Mouse (Mus musculus) c-Kit-positive CD71-positive TER-119-positive erythroid progenitor cells, embryonic 14.5 days (primary cell): Measurements from ENCODE around the gene Ssbp2.

Experiments
- DNase-seq: peaks from one replicate; pipeline ENCODE4 v3.0.0-alpha.2; 2013; ENCODE audit warnings: low spot score

Gene Ssbp2

GRCm38 (mm10) chr13:91461711-91462351 lies 1.7 kb downstream of the Ssbp2 start:
- no peak for DNase-seq

GRCm38 (mm10) chr13:91462395-91462794 lies 2.3 kb downstream of the Ssbp2 start:
- DNase-seq = peak; percentile 52

GRCm38 (mm10) chr13:91462893-91463481 lies 2.9 kb downstream of the Ssbp2 start:
- peak; percentile 44 for DNase-seq

GRCm38 (mm10) chr13:91465002-91465715 lies 5.1 kb downstream of the Ssbp2 start:
- peak; percentile 44 for DNase-seq

DNA sequence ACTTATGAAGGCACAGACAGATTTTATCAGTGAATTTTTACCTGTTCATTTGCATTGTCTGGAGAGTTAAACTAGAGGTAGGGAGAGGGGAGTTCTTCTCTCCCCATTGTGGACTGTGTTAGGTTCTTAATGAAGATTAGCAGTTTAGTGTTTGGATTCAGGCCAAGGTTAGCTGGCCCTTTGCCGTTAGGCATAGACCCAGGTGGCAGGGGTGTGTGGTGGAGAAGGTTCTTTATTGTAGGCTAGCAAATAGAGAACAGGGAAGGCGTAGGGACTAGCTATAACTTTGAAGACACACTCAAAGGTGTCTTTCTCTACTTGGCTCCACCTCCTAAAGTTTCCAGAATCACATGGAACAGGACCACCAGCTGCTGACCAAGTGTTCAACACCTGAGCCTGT lies 11.5 kb downstream of the Ssbp2 start:
- DNase-seq = no peak

- DNase-seq = no peak
These were observed 11.9 kb downstream of the Ssbp2 start for GRCm38 (mm10) chr13:91471980-91472379.

DNA sequence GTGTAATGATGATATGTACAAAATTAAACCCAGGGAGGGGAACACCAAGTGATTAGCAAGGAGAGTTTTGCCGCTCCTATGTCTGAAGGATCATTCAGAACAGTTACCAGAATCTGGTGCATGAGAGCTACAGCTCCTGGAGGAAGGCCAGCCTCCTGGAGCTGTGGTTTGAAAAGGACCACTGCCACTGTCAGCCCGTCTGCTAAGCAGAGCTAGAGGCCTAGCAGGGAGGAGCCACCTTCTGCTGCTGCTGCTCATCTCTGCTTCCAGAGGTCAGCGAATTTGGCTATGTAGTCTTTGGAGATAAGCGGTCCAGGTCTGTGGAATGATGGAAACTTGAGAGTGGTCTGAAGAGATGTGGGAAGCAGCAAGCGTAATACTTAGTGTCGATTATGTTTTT lies 13.4 kb downstream of the Ssbp2 start:
- peak; percentile 41 for DNase-seq

DNA sequence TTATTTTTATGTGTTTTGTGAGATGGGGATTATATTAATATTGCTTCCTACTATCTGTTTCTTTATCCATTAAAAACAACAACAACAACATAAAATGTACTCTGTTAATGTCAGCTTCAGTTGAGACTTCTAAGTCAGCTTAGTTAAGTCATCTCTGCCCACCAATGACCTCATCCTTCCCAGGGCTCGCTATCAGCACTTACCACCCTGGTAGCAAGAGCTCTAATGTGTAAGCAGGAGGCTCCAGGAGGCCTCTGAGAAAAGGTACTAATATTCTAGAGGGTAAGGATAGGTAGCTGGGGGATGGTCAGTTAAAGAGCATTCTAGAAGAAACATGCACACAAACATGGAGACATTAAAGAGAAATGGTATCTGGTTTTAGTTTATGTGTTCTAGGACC lies 13.9 kb downstream of the Ssbp2 start:
- DNase-seq = peak; percentile 79

DNA sequence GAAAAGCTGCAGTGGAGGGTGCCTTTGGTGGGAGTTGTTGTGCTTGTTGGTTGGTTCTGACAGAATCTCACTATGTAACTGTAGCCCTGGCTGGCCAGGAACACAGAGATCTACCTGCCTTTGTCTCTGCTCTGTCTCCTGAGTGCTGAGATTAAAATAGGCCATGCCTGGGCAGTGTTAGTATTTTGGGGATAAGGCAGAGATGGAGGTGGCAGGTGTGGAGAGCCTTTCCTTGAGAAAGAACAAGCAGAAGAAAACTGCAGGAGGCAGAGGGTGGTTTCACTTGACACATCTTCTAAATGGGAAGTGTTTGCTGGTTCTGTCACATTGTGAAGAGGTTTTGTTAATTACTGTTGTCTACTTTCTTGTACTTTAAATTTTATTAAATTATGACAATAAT lies 15.8 kb downstream of the Ssbp2 start:
- no peak for DNase-seq

DNA sequence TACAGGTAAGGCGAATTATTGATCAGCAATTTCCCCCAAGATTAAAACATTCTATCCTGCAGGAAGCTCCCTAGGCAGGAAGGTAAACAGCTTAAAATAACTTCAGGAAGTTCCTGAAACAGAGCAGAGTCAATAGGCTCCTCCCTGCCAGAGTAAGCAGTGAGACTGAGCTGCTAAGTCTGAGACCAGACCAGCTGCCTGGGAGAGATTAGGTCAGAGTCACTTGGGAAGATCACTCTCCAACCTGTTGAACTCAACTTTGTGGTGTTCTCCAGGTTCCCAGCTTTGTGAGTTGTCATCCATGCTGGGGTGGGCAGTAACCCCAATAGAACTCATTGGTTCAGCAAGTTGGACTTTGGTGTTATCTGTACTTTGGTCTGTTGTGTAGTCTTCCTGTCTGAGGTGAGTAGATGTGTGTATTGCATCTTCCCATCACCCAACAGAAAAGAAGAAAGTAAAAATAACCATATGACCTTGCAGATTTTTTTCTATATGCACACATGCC lies 16.6 kb downstream of the Ssbp2 start:
- DNase-seq = peak; percentile 36

DNA sequence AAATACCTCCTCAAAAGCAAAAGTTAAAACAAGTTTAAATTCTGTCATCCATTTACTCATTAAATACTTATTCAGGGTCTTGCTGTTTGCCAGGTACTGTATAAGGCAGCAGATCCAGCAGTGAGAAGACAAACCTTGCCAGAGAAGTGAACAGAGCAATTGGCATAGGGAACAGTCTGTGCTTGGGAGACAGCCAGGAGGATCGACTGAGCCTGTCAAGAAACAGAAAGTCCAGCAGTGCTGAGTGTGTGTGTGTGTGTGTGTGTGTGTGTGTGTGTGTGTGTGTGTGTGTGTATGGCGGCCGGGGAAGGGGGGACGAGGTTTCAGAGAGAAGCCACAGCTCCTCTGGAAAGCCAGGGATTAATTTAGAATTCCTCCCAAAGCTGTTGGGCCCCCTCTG lies 17.9 kb downstream of the Ssbp2 start:
- DNase-seq = no peak

- DNase-seq = no peak
These were observed 24.2 kb downstream of the Ssbp2 start for GRCm38 (mm10) chr13:91484303-91484702.

GRCm38 (mm10) chr13:91492133-91492532 lies 32.0 kb downstream of the Ssbp2 start:
- no peak for DNase-seq

GRCm38 (mm10) chr13:91497055-91497454 lies 37.0 kb downstream of the Ssbp2 start:
- DNase-seq = no peak

- no peak for DNase-seq
These were observed 41.7 kb downstream of the Ssbp2 start for GRCm38 (mm10) chr13:91501735-91502134.

DNA sequence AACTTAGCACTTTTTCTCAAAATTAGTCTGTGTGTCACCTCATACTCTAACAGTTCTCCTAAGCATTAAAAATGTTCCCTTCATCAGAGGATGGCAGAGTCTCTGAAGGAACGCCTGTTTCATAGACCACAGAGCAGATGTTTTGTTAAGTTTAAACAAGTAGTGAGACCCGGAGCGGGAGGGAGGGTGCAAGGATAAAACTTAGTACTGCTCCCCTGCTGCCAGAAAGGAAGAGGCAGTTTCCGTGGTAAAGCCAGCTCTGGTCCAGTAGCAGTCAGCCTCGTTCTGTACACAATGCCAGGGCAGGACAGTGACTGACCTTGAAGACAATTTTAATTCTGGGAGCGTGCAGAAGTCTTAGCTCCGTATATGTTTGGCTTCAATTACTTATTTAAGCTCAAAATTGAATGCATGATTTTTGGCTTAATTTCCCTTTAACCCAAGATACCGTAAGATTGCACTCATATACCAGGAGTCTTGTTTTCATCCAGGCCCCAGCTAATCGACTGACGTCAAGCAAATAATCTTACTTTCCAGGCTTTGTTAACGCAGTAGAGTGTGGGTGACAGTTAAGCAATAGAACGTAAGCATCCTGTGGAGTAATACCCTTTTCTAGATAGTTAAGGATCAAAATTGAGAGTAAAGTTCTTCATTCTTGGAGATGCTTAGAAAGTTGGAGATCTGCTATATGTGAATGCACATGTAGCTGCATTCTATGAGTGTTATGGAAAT lies 42.7 kb downstream of the Ssbp2 start:
- DNase-seq = no peak

DNA sequence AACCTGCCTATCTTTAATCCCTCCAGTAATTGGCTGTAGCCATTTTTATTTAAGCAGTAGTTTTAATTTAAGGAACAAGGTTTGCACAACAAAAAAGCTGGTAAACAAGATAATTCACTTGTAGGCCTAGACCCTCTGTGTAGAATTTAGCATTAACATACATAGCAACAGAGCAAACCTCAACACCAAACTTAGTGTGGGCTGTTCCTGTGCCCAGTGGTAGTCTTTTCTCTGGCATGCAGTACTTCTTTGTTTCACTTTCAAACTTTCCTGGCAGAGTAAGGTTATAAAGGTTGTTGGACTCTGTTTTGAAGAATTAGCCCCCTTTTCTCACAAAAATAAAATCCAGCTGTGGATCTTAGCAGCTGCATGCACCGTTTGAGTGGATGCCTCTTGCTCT lies 48.9 kb downstream of the Ssbp2 start:
- no peak for DNase-seq

DNA sequence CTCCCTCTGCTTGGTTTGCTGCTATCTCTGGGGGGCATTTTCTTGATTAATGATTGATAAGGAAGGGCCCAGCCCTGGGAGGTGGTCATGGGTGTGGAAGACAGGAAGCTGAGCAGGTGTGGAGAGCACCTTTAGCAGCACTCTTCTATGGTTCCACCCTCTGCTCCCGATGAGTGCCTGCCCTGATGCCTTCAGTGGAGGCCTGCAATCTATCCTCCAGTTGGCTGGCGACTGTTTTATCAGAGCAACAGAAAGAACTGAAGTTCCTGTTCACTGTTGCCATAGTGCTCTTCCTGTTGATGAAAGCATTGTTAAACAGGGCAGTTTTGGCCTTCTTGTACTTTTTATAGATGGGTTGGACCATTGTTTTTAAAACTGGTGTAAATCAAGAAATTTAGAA lies 49.4 kb downstream of the Ssbp2 start:
- no peak for DNase-seq

DNA sequence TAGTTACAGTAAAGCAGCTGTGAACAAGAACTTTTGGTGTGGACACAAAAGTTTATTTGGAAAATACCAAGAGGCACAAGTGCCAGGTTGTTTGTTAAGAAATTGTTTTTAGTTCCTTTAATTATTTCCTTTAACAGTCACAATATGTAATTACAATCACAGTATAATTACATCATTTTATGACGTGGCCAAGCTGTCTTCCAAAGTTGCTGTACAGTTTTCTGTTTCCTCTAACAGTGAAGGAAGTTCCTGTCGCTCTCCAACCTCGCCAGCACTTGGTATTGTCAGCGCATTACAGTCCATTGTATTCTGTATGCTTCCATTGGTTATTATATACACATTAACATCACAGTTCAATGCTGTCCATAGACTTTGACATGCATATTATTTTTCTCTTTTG lies 54.9 kb downstream of the Ssbp2 start:
- DNase-seq = no peak

- DNase-seq = no peak
These were observed 60.1 kb downstream of the Ssbp2 start for GRCm38 (mm10) chr13:91520073-91520750.

GRCm38 (mm10) chr13:91520968-91521367 lies 60.9 kb downstream of the Ssbp2 start:
- no peak for DNase-seq

GRCm38 (mm10) chr13:91526058-91526457 lies 66.0 kb downstream of the Ssbp2 start:
- DNase-seq = no peak
